8 mouse cellular contexts compared by ENCODE assay signal in genomic region chr10:40884279-40884806, GRCm38 (mm10). TPM values are rescaled to one million over a fixed set of nuclear protein-coding genes. Genes with fewer than 3 reads are reported as not detected.
A peak's percentile ranks its signal among the peaks of the same experiment; 100 is the strongest.
DNase-seq lines count a peak whose midpoint lies in the region; ATAC-seq and TF ChIP-seq lines count a peak whose summit lies in the region.

No protein-coding gene starts in this region.

- peak; percentile 44 for DNase-seq in ES-CJ7 (ENCODE audit: low read depth, low spot score)
- DNase-seq in heart, postnatal 4 days, result peak; percentile 25
- DNase-seq in layer of hippocampus, postnatal 10 days (ENCODE audit: low spot score in 2 of 2), result peak; percentile 59 to 61
- peak; percentile 67 for DNase-seq in retina, embryonic 14.5 days (ENCODE audit: low spot score)
- peak; percentile 60 for DNase-seq in thymus, postnatal 4 days

- no peak for TF ChIP-seq POLR2A in bone marrow macrophage, adult 2 months (IDR thresholded peaks at IDR 0.05; ENCODE audit: borderline replicate concordance, low read depth, low read length)
- TF ChIP-seq POLR2A in embryonic fibroblast, embryonic 13.5 days (IDR thresholded peaks at IDR 0.05; ENCODE audit: low read depth, low read length), result no peak

- no peaks in the 10 kb centered on the region for H3K27me3 ChIP-seq in lung, embryonic 15.5 days

- ATAC-seq in lung, embryonic 15.5 days (ENCODE audit: borderline replicate concordance, extremely low read depth, low FRiP score, low TSS enrichment), result no peak; the same call in 1 of the 2 replicates

- H3K4me2 ChIP-seq in lung, embryonic 15.5 days, result peak overlapping the region; percentile 92

- peak overlapping the region; percentile 74 for H3K9ac ChIP-seq in lung, embryonic 15.5 days

- H3K27ac ChIP-seq in bone marrow macrophage, adult 2 months (ENCODE audit: insufficient read depth, low read depth, low read length), result no peak overlapping the region
- no peak overlapping the region for H3K27ac ChIP-seq in embryonic fibroblast, embryonic 13.5 days (ENCODE audit: insufficient read depth, low read length)
- H3K27ac ChIP-seq in lung, embryonic 15.5 days, result peak overlapping the region; percentile 89

- H3K4me1 ChIP-seq in bone marrow macrophage, adult 2 months (ENCODE audit: control insufficient read depth, insufficient read depth, low read length), result peaks cover 5% of the 10 kb centered on the region
- H3K4me1 ChIP-seq in embryonic fibroblast, embryonic 13.5 days (ENCODE audit: control insufficient read depth, insufficient read depth, low read length), result no peaks in the 10 kb centered on the region; the same call in 1 of the 2 replicates
- peaks cover 13% of the 10 kb centered on the region for H3K4me1 ChIP-seq in lung, embryonic 15.5 days

- no peaks in the 10 kb centered on the region for H3K36me3 ChIP-seq in lung, embryonic 15.5 days

- peak overlapping the region; percentile 70 for H3K4me3 ChIP-seq in bone marrow macrophage, adult 2 months (ENCODE audit: insufficient read depth, low read length)
- peak overlapping the region; percentile 86 for H3K4me3 ChIP-seq in embryonic fibroblast, embryonic 13.5 days (ENCODE audit: insufficient read depth, low read length)
- peak overlapping the region; percentile 93 for H3K4me3 ChIP-seq in lung, embryonic 15.5 days

- H3K9me3 ChIP-seq in lung, embryonic 15.5 days, result no peaks in the 10 kb centered on the region

- no peak for TF ChIP-seq CTCF in bone marrow macrophage, adult 2 months (IDR thresholded peaks at IDR 0.05; ENCODE audit: low read depth, low read length)
- TF ChIP-seq CTCF in embryonic fibroblast, embryonic 13.5 days (IDR thresholded peaks at IDR 0.05; ENCODE audit: borderline replicate concordance, insufficient read depth, low read length), result 0 out of 2 replicates have a peak, but pooled peaks have one; percentile 13

- WGBS in lung, embryonic 15.5 days, result under 1% methylated on average over 36 of the region's 40 CpGs

RNA-seq across cellular contexts. Expression of gene Wasf1, which starts 1.1 kb away (rescaled TPM):
- not detected in 2 replicates for polyA plus RNA-seq in bone marrow macrophage, adult 2 months (2012; ENCODE audit: insufficient read depth, insufficient read length, missing spikeins)
- 8.3 and 11.8 TPM in 2 replicates for polyA plus RNA-seq in embryonic fibroblast, embryonic 13.5 days (2011; ENCODE audit: insufficient read length, low read depth, missing spikeins)
- total RNA-seq in heart, postnatal 4 days (2021), result 1 to 10 TPM; 4.1 to 5.5 TPM
- total RNA-seq in layer of hippocampus, postnatal 10 days (2021), result 100 to 1,000 TPM; 303 to 359 TPM
- 10.0 and 10.7 TPM in 2 replicates for polyA plus RNA-seq in lung, embryonic 15.5 days (2015; fragmentation: Nextera tagmentation; extraction: Ambion mirVana)

RNA-seq across cellular contexts. Expression of gene Cdc40, which starts 1.2 kb away (rescaled TPM):
- polyA plus RNA-seq in bone marrow macrophage, adult 2 months (2012; ENCODE audit: insufficient read depth, insufficient read length, missing spikeins), result 26.2 and 27.0 TPM in 2 replicates
- 31.2 and 33.7 TPM in 2 replicates for polyA plus RNA-seq in embryonic fibroblast, embryonic 13.5 days (2011; ENCODE audit: insufficient read length, low read depth, missing spikeins)
- total RNA-seq in heart, postnatal 4 days (2021), result 10 to 100 TPM; 17.8 to 19.2 TPM
- total RNA-seq in layer of hippocampus, postnatal 10 days (2021), result 10 to 100 TPM; 36.0 to 38.2 TPM
- 30.5 and 32.7 TPM in 2 replicates for polyA plus RNA-seq in lung, embryonic 15.5 days (2015; fragmentation: Nextera tagmentation; extraction: Ambion mirVana)
